Mouse (Mus musculus): Measurements from ENCODE around the gene Fggy. TPM values are rescaled to one million over a fixed set of nuclear protein-coding genes. Genes with fewer than 3 reads are reported as not detected.

The Fggy gene
- polyA plus RNA-seq, 1 experiment from 2014 or later, result 8.1 TPM

GRCm38 (mm10) chr4:95707941-95708897 is 150.9 kb downstream of the Fggy start:
- ATAC-seq (ENCODE audit: borderline replicate concordance, extremely low read depth, low FRiP score, low TSS enrichment), result no peak
- Histone ChIP-seq H3K4me1 (no peaks in the 10 kb centered on the region), H3K4me3 (no peak overlapping the region), H3K36me3 (no peaks in the 10 kb centered on the region), H3K27ac (no peak overlapping the region), H3K9me3 (no peaks in the 10 kb centered on the region), H3K4me2 (no peak overlapping the region), H3K9ac (no peak overlapping the region), H3K27me3 (no peaks in the 10 kb centered on the region)
- WGBS, result 70% methylated on average over 5 of the region's 5 CpGs

- H3K27me3 ChIP-seq, result no peaks in the 10 kb centered on the region
- H3K4me2 ChIP-seq, result no peak overlapping the region
- no peaks in the 10 kb centered on the region for H3K36me3 ChIP-seq
- H3K9me3 ChIP-seq, result no peaks in the 10 kb centered on the region
- no peak overlapping the region for H3K27ac ChIP-seq
- no peak for ATAC-seq (ENCODE audit: borderline replicate concordance, extremely low read depth, low FRiP score, low TSS enrichment)
- H3K4me1 ChIP-seq, result no peaks in the 10 kb centered on the region
- 70% methylated on average over 1 of the region's 1 CpGs for WGBS
- no peak overlapping the region for H3K9ac ChIP-seq
- no peak overlapping the region for H3K4me3 ChIP-seq
Observed at GRCm38 (mm10) chr4:95709750-95710149, 152.4 kb downstream of the Fggy start.

GRCm38 (mm10) chr4:95712802-95713201 is 155.5 kb downstream of the Fggy start:
- no peak for ATAC-seq (ENCODE audit: borderline replicate concordance, extremely low read depth, low FRiP score, low TSS enrichment)
- Histone ChIP-seq H3K4me2 (no peak overlapping the region), H3K4me1 (0 out of 2 replicates have a peak, but pooled peaks cover 2% of the 10 kb centered on the region), H3K9me3 (no peaks in the 10 kb centered on the region), H3K4me3 (no peak overlapping the region), H3K36me3 (no peaks in the 10 kb centered on the region), H3K9ac (no peak overlapping the region), H3K27ac (no peak overlapping the region), H3K27me3 (no peaks in the 10 kb centered on the region)
- 97% methylated on average over 1 of the region's 1 CpGs for WGBS

GRCm38 (mm10) chr4:95713271-95713670 is 156.0 kb downstream of the Fggy start:
- H3K9me3 ChIP-seq, result no peaks in the 10 kb centered on the region
- 0 out of 2 replicates have a peak, but pooled peaks cover 2% of the 10 kb centered on the region for H3K4me1 ChIP-seq
- H3K4me2 ChIP-seq, result no peak overlapping the region
- H3K9ac ChIP-seq, result no peak overlapping the region
- 78% methylated on average over 3 of the region's 3 CpGs for WGBS
- no peak overlapping the region for H3K27ac ChIP-seq
- H3K4me3 ChIP-seq, result no peak overlapping the region
- no peaks in the 10 kb centered on the region for H3K27me3 ChIP-seq
- ATAC-seq (ENCODE audit: borderline replicate concordance, extremely low read depth, low FRiP score, low TSS enrichment), result no peak
- H3K36me3 ChIP-seq, result no peaks in the 10 kb centered on the region

- Histone ChIP-seq H3K9me3 (no peaks in the 10 kb centered on the region), H3K36me3 (no peaks in the 10 kb centered on the region), H3K27ac (no peak overlapping the region), H3K4me3 (no peak overlapping the region), H3K4me2 (no peak overlapping the region), H3K9ac (no peak overlapping the region), H3K4me1 (0 out of 2 replicates have a peak, but pooled peaks cover 2% of the 10 kb centered on the region), H3K27me3 (no peaks in the 10 kb centered on the region)
- no peak for ATAC-seq (ENCODE audit: borderline replicate concordance, extremely low read depth, low FRiP score, low TSS enrichment)
- 84% methylated on average over 3 of the region's 3 CpGs for WGBS
Observed at GRCm38 (mm10) chr4:95716137-95716536, 158.8 kb downstream of the Fggy start.

- H3K4me1 ChIP-seq, result no peaks in the 10 kb centered on the region
- H3K27me3 ChIP-seq, result no peaks in the 10 kb centered on the region
- no peak overlapping the region for H3K4me3 ChIP-seq
- H3K36me3 ChIP-seq, result no peaks in the 10 kb centered on the region
- H3K9ac ChIP-seq, result no peak overlapping the region
- no peak overlapping the region for H3K4me2 ChIP-seq
- H3K9me3 ChIP-seq, result no peaks in the 10 kb centered on the region
- no peak for ATAC-seq (ENCODE audit: borderline replicate concordance, extremely low read depth, low FRiP score, low TSS enrichment)
- H3K27ac ChIP-seq, result no peak overlapping the region
Observed at GRCm38 (mm10) chr4:95723615-95724014, 166.3 kb downstream of the Fggy start.

- Histone ChIP-seq H3K4me3 (no peak overlapping the region), H3K27ac (no peak overlapping the region), H3K4me1 (peaks cover 5% of the 10 kb centered on the region; the same call in 1 of the 2 replicates), H3K36me3 (no peaks in the 10 kb centered on the region), H3K9me3 (no peaks in the 10 kb centered on the region), H3K4me2 (no peak overlapping the region), H3K9ac (no peak overlapping the region), H3K27me3 (no peaks in the 10 kb centered on the region)
- 82% methylated on average over 2 of the region's 2 CpGs for WGBS
- ATAC-seq (ENCODE audit: borderline replicate concordance, extremely low read depth, low FRiP score, low TSS enrichment), result no peak
Observed at GRCm38 (mm10) chr4:95726361-95726760, 169.1 kb downstream of the Fggy start.

- Histone ChIP-seq H3K9ac (no peak overlapping the region), H3K9me3 (no peaks in the 10 kb centered on the region), H3K27ac (no peak overlapping the region), H3K4me1 (peaks cover 13% of the 10 kb centered on the region), H3K36me3 (no peaks in the 10 kb centered on the region), H3K27me3 (no peaks in the 10 kb centered on the region), H3K4me2 (no peak overlapping the region), H3K4me3 (no peak overlapping the region)
- 37% methylated on average over 3 of the region's 3 CpGs for WGBS
- no peak for ATAC-seq (ENCODE audit: borderline replicate concordance, extremely low read depth, low FRiP score, low TSS enrichment)
Observed at GRCm38 (mm10) chr4:95729142-95729826, 172.0 kb downstream of the Fggy start.

GRCm38 (mm10) chr4:95731110-95731509 is 173.8 kb downstream of the Fggy start:
- Histone ChIP-seq H3K4me2 (no peak overlapping the region), H3K27ac (no peak overlapping the region), H3K36me3 (no peaks in the 10 kb centered on the region), H3K9me3 (no peaks in the 10 kb centered on the region), H3K27me3 (no peaks in the 10 kb centered on the region), H3K4me1 (peaks cover 13% of the 10 kb centered on the region), H3K9ac (no peak overlapping the region), H3K4me3 (no peak overlapping the region)
- 87% methylated on average over 2 of the region's 2 CpGs for WGBS
- no peak for ATAC-seq (ENCODE audit: borderline replicate concordance, extremely low read depth, low FRiP score, low TSS enrichment)

GRCm38 (mm10) chr4:95733397-95734249 is 176.3 kb downstream of the Fggy start:
- H3K9ac ChIP-seq, result no peak overlapping the region
- peak; percentile 46; the same call in 1 of the 2 replicates for ATAC-seq (ENCODE audit: borderline replicate concordance, extremely low read depth, low FRiP score, low TSS enrichment)
- H3K4me2 ChIP-seq, result no peak overlapping the region
- no peak overlapping the region for H3K4me3 ChIP-seq
- no peaks in the 10 kb centered on the region for H3K27me3 ChIP-seq
- H3K9me3 ChIP-seq, result no peaks in the 10 kb centered on the region
- H3K36me3 ChIP-seq, result no peaks in the 10 kb centered on the region
- peaks cover 25% of the 10 kb centered on the region for H3K4me1 ChIP-seq
- 22% methylated on average over 6 of the region's 6 CpGs for WGBS
- H3K27ac ChIP-seq, result peak overlapping the region; percentile 55

- Histone ChIP-seq H3K36me3 (no peaks in the 10 kb centered on the region), H3K9me3 (no peaks in the 10 kb centered on the region), H3K27me3 (no peaks in the 10 kb centered on the region), H3K4me1 (peaks cover 22% of the 10 kb centered on the region), H3K27ac (no peak overlapping the region), H3K9ac (no peak overlapping the region), H3K4me3 (no peak overlapping the region), H3K4me2 (no peak overlapping the region)
- ATAC-seq (ENCODE audit: borderline replicate concordance, extremely low read depth, low FRiP score, low TSS enrichment), result no peak
- WGBS, result 81% methylated on average over 4 of the region's 4 CpGs
Observed at GRCm38 (mm10) chr4:95735967-95736366, 178.7 kb downstream of the Fggy start.

All from lung, embryonic 15.5 days (tissue).